Mouse (Mus musculus): ENCODE measurements around the gene Cenpm.

The Cenpm gene

DNA sequence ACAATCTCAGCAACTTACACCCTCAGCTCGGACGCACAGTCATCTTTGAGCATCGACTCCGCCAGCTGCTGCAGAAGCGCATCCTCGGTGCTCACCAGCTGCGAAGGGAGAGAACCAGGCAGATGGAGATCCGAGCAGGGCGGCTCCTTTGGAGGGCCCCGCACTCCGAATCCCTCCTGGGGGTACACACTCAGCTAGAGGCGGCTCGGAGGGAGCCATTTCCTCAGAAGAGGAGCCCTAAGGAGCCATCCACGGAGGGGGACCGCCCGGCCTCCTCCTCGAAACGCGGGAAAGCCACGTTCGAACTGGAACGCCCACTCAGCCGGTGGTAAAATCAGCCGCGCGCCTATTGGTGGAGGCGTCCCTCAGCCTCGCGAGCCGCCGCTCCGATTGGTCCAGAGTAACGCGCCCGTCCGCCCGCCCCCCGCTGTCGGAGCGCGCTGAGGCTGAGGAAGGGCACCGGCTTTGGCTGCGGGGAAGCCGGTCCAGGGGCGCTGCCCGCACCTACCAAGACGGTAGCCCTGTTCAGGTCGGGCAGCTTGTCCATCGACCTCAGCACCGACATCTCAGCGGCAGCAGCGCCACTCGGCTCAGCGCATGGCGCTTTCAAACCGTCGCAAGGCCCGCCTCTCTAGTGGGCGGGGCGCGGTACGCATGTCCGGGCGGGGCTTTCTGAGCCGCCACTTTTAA, at the start of gene Cenpm:
Gene Cenpm, minus strand, starts transcription at position 634 of the 690 bp plus-strand sequence.
- in situ Hi-C loops (cut with MboI; ENCODE audit: low pct_unique_long_range_greater_than_20kb in 1 of 2, low sequenced_read_pairs in 2 of 2, unreplicated experiment in 1 of 2), result no loop called here

DNA sequence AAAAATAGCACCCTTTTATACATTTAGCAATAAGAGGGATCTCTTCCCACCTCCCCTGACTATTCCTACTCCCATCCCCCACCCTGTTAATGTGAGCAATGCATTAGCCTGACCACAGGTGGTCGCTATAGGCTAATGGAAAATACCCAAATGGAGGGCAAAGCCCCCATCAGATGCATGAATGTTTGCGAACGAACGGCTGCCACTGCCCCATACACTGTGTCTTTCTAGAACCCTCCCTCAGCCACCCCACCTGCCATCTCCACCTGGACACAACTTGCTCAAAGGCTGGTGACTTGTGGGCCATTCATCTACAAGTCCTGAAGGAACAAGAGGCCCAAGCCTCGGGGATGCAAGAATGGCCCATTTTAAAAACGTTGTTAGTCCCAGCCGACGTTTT, 49.5 kb upstream of the Cenpm start:
- in situ Hi-C loops (cut with MboI; ENCODE audit: low pct_unique_long_range_greater_than_20kb in 1 of 2, low sequenced_read_pairs in 2 of 2, unreplicated experiment in 1 of 2), result loop anchor here in 1 of 2 experiments (25.0 kb wide), 1 partner anchor 768 kb away; no protein-coding TSS in a partner anchor

DNA sequence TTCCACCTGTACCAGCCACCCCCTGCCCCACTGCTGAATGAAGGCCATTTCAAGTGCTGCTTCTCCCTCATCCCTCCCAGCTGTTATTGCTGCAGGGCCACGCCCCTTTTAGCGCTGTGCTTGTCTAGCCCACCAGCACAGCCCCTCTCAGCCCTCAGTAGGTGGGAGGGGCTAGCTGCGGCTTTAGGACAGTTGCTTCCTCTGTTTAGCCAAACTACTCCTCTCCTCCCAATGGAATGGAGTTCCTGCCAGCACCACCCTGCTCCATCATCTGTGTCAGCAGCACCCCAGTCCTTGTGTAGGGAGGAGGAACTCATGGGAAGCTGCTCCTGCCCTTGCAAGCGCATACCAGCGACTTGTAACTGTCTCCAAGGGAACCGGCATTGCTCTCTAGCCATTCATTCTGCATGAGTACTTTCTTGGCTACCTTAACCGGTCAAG, 48.7 kb upstream of the Cenpm start:
- in situ Hi-C loops (cut with MboI; ENCODE audit: low pct_unique_long_range_greater_than_20kb in 1 of 2, low sequenced_read_pairs in 2 of 2, unreplicated experiment in 1 of 2), result loop anchor here in 1 of 2 experiments (25.0 kb wide), 1 partner anchor 769 kb away; no protein-coding TSS in a partner anchor

DNA sequence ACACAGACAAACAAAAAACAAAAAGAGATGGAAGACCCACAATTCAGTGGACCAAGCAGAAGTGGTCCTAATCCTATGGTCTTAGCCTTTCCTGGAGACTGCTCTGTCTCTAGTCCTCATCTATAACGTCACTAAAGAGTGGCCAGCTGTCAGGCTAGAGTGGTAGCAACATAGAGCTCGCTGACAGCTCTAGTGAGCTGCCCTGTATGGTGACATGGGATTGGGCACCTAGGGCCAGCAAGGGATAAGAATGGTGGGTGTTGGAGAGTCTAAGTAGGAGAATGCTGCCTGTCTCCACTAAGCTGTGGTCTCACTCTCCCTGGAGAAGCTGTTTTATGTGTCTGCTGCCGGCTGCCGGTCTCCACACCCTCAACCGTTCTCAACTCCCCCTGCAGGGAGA, 48.3 kb upstream of the Cenpm start:
- in situ Hi-C loops (cut with MboI; ENCODE audit: low pct_unique_long_range_greater_than_20kb in 1 of 2, low sequenced_read_pairs in 2 of 2, unreplicated experiment in 1 of 2), result loop anchor here in 1 of 2 experiments (25.0 kb wide), 1 partner anchor 769 kb away; no protein-coding TSS in a partner anchor

DNA sequence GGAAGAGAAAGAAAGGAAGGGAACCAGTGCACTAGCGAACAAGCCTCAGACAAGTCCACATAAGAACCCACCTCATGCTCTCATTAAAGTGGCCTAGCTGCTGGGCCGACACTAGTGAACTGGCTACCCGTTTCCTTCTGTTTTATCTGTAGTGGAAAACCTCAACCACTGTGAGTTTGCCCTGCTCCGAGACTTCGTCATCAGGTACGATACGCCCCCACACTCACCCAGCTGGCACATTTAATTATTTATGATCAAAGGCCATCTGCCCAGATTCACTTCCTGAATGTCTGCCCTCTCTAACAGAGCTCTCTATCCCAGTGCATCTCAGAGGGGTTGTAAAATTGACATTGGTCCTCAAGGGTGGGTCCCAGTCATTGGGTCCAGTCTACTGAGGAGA, 45.7 kb upstream of the Cenpm start:
- in situ Hi-C loops (cut with MboI; ENCODE audit: low pct_unique_long_range_greater_than_20kb in 1 of 2, low sequenced_read_pairs in 2 of 2, unreplicated experiment in 1 of 2), result loop anchor here in 1 of 2 experiments (25.0 kb wide), 1 partner anchor 772 kb away; no protein-coding TSS in a partner anchor

DNA sequence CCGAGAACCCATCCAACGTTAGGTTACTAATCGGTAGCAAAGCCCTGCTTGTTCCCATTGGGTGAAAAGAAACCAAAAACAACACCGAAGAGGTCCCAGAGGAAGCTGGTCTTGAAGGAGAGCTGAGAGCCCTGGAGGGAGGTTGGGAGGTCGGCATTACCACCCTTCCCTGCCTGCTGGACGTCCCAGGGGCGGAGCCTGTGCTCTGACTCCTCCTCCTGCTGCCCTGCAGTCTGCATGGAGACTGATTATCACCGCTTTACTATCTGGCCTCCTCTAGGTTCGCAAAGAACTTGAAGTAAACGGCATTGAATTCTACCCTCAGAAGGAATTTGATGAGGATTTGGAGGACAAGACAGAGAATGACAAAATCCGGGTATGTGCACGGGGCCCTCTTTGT, 41.6 kb upstream of the Cenpm start:
- in situ Hi-C loops (cut with MboI; ENCODE audit: low pct_unique_long_range_greater_than_20kb in 1 of 2, low sequenced_read_pairs in 2 of 2, unreplicated experiment in 1 of 2), result loop anchor here in 1 of 2 experiments (25.0 kb wide), 1 partner anchor 776 kb away; no protein-coding TSS in a partner anchor

DNA sequence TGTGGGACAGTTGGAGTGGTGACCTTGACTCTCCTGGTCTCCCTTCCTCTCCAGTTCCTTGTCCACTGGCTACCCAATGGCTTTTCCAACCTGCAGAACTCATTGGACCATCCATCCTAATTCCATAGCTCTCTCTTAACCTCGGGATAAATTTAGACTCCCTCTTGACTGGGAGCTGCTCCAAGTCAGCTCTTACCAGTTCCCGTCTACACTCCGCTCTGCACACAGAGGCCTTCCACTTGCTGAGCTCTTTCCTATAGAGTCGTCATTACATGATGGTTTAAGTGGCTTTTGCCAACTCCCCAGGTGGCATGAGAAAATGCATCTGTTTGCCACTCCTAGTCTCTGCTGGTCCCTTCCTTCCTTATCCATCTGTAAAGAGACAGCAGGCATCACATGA, 36.1 kb upstream of the Cenpm start:
- in situ Hi-C loops (cut with MboI; ENCODE audit: low pct_unique_long_range_greater_than_20kb in 1 of 2, low sequenced_read_pairs in 2 of 2, unreplicated experiment in 1 of 2), result loop anchor here in 1 of 2 experiments (25.0 kb wide), 1 partner anchor 782 kb away; no protein-coding TSS in a partner anchor

DNA sequence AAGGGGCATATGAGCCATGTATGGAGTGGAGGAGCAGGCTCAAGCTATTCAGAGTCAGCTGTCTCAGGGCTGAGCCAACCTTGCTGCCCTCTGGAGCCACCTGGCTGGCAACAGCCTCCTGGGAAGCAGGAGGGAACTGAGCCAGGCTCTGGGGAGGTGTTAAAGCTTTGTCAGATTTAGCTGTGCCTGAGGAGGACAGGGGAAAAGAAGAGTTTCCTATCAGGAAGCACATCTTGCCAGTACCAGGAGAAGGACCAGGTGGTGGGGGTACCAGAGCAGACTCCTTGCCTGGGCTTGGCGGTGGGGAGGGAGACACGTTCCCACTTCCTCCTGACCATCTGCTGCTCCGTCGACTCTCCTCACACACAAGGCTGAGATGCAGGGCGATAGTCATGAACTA, 33.0 kb upstream of the Cenpm start:
- in situ Hi-C loops (cut with MboI; ENCODE audit: low pct_unique_long_range_greater_than_20kb in 1 of 2, low sequenced_read_pairs in 2 of 2, unreplicated experiment in 1 of 2), result loop anchor here in 1 of 2 experiments (25.0 kb wide), 1 partner anchor 785 kb away; no protein-coding TSS in a partner anchor

DNA sequence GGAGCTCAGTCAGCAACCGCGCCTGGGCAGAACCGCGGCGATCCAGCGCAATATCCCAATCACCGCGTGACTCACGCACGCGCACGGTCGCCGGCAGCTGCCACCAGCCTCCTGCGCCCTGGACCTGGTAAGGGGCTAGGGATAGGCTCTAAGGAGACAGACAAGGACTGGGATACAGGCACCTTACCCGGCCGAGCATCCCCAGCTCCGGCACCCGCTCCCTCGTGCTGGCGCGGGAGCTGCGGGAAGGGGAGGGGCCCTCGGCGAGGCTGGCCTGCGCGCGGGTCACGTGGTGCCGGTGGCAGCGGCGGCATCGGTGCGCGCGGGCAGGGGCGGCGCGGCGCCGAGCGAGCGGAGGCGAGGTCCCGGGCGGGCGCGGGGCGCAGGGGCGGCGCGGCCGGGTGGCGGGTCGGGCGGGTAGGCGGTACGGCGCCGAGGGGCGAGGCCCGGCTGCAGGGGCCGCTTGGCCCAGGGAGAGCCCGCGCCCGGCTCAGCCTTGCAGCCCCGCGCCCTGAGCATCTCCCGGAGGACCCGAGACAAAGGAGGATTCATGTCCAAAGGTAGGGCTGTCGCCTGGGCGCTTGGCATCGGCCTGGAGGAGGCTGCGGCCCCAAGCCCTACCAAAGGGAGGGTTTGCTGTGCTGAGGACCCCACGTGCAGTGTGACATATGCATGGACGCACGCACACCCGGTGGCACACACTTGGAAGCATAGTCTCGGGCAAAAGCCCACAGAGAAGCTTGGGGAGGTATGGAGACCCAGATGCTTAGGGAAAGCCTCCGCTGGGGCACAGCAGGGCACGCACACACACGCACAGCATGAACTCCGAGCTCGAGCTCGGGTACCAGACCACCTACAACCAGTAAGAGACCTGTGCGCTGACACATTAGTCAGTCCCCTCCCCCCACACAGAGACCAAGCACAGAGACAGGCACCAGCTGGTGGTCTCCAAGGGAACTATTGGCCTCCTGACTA, 30.7 kb upstream of the Cenpm start:
- in situ Hi-C loops (cut with MboI; ENCODE audit: low pct_unique_long_range_greater_than_20kb in 1 of 2, low sequenced_read_pairs in 2 of 2, unreplicated experiment in 1 of 2), result loop anchor here in 1 of 2 experiments (25.0 kb wide), 1 partner anchor 787 kb away; no protein-coding TSS in a partner anchor

DNA sequence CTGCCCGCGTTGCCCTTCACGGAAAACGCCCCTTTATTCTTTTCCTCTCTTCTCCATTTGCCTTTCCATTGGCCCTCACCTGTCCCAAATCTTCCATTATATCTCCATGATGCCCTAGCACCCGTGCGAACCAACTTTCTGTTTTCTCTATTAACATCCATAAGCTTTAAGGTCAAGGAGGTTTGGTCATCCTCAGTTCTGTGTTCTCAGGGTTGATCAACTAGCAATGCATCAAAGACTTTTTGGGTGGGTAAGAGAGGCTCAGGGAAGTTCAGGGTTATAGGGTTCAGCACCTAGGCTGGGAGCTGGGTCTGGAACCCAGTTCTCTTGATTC, 30.0 kb upstream of the Cenpm start, which contains the start of gene Sept3:
Gene Sept3, plus strand, starts transcription at position 301 of the 334 bp plus-strand sequence.
- in situ Hi-C loops (cut with MboI; ENCODE audit: low pct_unique_long_range_greater_than_20kb in 1 of 2, low sequenced_read_pairs in 2 of 2, unreplicated experiment in 1 of 2), result no loop called here

DNA sequence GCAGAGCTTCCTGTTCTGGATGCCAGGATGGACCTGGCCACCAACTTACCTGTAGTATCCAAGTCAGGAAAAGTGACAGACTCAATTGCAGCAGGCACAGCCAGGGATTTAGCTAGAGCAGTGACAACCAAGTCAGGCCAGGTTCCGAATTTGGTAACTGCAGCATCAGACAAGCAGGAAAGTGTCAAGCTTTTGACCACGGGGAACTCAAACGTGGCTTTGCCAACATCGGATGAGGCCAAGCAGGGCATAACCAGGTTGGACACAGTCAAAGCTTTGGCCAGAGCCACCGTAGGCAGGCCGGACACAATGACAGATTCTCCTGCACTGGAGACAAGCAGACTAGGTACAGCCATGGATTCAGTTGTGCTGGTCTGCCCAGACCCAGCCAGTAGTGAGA, 27.7 kb upstream of the Cenpm start:
- in situ Hi-C loops (cut with MboI; ENCODE audit: low pct_unique_long_range_greater_than_20kb in 1 of 2, low sequenced_read_pairs in 2 of 2, unreplicated experiment in 1 of 2), result no loop called here

DNA sequence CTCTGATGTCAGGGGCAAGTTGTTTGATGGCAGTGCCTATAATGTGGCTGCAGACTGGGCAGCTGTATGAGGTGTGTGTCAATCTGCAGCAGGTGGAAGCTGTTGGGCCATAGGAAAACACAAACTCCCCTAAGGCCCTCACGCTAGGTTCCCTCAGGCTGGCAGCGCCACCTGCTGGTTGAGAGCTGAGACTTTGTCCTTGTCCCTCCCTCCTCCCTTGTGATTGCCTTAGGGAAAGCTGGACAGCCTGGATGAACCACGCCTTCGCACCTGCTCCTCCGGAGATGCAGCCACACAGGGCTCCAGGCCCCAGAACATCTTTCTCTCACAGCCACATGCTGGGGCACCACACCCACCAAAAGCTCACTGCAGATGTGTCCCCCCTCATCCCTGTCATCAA, 26.7 kb upstream of the Cenpm start:
- in situ Hi-C loops (cut with MboI; ENCODE audit: low pct_unique_long_range_greater_than_20kb in 1 of 2, low sequenced_read_pairs in 2 of 2, unreplicated experiment in 1 of 2), result no loop called here

DNA sequence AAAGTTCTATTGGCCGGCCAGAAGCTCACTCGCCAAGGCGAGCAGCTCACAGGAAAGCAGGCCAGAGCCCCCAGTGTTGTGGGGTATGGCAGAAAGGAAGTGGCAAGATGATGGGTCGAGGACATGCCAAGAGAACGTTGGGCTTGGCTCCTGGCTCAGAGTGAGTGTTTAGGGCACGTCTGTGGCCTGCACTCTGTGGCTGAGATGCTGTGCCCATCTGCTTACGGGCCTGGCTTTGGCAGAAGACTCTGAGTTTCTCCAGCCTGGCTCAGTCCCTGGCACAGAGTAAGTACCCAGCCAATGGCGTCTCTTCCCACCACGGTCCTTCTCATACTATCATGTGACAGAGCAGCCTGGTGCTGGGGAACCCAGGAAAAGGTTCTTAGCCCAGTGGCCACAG, 24.2 kb upstream of the Cenpm start:
- in situ Hi-C loops (cut with MboI; ENCODE audit: low pct_unique_long_range_greater_than_20kb in 1 of 2, low sequenced_read_pairs in 2 of 2, unreplicated experiment in 1 of 2), result loop anchor here in 1 of 2 experiments (10.0 kb wide), 1 partner anchor 776 kb away; no protein-coding TSS in a partner anchor

DNA sequence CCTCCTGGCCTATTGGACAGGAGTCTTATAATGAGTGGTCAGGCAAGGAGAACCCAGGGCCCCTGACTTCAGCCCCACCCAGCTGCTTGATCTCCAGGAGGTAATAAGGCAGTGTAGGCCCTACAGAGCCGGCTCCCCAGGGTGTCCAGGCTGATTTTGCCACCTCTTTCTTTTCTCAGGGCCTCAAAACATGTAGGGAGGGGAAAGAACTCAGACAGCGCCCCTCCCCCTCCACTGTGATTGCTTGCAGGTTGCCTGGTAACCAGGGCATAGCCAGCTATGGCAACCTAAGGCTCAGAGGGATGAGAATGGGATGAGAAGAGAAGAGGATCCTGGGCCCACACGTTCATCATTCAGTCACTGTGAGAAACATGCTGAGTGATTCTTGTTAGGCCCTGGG, 23.6 kb upstream of the Cenpm start:
- in situ Hi-C loops (cut with MboI; ENCODE audit: low pct_unique_long_range_greater_than_20kb in 1 of 2, low sequenced_read_pairs in 2 of 2, unreplicated experiment in 1 of 2), result loop anchor here in 1 of 2 experiments (10.0 kb wide), 1 partner anchor 777 kb away; no protein-coding TSS in a partner anchor

DNA sequence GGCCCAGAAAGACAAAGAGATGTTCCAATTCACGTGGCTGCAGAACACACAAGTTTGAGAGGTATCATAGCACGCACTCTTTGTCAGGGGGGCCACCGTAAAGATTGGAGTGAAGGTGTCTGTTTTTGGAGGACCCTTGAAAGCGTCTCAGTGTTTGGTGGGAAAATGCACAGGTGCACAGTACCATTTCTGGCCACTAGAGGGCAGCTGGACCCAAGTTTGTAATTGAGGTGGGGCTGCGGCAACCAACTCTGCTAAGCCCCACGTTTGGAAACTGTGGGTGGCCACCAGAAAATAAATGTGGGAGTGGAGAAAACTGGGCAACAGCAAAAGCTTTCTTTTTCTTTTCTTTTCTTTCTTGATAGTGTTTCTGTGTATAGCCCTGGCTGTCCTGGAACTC, 21.8 kb upstream of the Cenpm start:
- in situ Hi-C loops (cut with MboI; ENCODE audit: low pct_unique_long_range_greater_than_20kb in 1 of 2, low sequenced_read_pairs in 2 of 2, unreplicated experiment in 1 of 2), result loop anchor here in 1 of 2 experiments (10.0 kb wide), 1 partner anchor 778 kb away; no protein-coding TSS in a partner anchor

DNA sequence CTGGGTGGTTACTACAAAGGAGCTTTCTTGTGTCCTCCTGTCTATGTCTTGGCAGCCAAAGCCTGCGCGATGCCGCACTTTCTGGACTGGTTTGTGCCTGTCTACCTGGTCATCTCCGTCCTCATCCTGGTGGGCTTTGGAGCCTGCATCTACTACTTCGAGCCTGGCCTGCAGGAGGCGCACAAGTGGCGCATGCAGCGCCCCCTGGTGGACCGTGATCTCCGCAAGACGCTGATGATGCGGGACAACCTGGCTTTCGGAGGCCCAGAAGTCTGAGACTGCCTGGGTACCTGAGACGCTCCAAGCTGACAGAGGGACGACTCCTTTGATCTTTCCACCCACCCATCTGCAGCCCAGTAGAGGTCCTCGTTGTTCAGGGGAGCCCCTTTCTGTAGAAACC, 15.0 kb upstream of the Cenpm start:
- in situ Hi-C loops (cut with MboI; ENCODE audit: low pct_unique_long_range_greater_than_20kb in 1 of 2, low sequenced_read_pairs in 2 of 2, unreplicated experiment in 1 of 2), result no loop called here

DNA sequence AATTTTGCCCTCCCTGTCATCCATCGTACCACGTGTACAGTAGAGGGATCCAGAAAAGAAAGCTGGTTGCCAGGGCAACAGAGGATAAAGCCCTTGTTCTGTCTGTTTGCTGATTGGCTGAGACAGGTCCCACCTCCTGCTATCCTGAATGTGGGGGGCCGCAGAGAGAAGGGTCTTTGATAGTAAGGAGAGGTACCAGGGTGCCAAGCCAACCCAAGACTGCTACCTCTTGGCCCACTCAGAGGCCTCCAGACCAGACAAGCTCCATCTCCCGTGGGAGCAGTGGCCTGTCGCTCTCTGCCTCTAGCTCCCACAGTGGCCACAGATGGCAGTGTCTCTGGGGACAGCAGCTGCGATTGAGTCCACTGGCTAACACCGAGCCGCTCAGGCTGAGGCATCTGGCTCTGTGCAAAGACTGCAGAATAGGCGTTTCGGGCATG, 11.4 kb upstream of the Cenpm start:
- in situ Hi-C loops (cut with MboI; ENCODE audit: low pct_unique_long_range_greater_than_20kb in 1 of 2, low sequenced_read_pairs in 2 of 2, unreplicated experiment in 1 of 2), result no loop called here

DNA sequence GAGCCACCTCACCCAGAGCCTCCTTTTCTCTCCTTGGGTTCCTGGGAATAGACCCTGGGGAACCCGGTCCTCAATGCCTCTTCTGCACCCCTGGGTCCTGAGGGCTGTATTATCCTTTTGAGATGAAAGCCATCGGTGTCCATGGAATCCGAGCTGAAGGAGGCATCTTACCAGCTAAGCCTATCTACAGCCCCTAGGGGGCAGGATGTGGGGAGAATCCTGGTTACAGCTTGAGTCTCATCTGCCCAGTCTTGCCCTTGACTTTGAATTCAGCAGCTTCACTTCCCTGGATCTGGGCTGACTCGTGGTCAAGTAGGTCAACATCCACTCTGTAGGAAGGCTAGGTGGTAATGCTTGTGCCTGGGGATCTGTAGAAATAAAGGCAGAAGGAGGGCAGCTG, 10.7 kb upstream of the Cenpm start:
- in situ Hi-C loops (cut with MboI; ENCODE audit: low pct_unique_long_range_greater_than_20kb in 1 of 2, low sequenced_read_pairs in 2 of 2, unreplicated experiment in 1 of 2), result no loop called here

DNA sequence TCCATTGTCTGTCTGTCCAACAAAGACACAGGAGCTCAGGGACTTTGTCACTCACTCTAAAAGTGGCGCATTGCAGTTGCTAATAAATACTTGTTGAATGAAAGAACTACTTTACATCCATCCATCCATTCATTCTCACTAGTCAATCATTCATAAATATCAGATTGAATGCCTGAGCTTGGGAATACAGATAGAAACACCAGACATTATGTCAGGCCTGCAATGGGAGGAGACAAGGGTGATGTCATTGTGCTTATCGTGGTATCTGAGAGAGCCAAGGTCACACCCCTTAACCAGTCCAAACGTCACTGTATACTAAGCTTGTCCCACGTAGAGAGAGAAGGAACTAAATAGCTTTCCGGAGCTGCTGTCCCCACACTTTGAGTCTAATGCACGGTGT, 7.5 kb upstream of the Cenpm start, which contains the start of gene 1500009C09Rik:
Gene 1500009C09Rik, plus strand, starts transcription at position 301 of the 400 bp plus-strand sequence.
- in situ Hi-C loops (cut with MboI; ENCODE audit: low pct_unique_long_range_greater_than_20kb in 1 of 2, low sequenced_read_pairs in 2 of 2, unreplicated experiment in 1 of 2), result no loop called here
